Mouse (Mus musculus): ENCODE data around the gene Srr. TPM values are rescaled to one million over a fixed set of nuclear protein-coding genes. Genes with fewer than 3 reads are reported as not detected.
A peak's percentile ranks its signal among the peaks of the same experiment; 100 is the strongest.

Srr gene
- total RNA-seq (2014; rRNA removed) (31.9 and 39.3 TPM in 2 replicates), polyA plus RNA-seq (2012; rRNA removed) (24.2 and 35.3 TPM in 2 replicates)

DNA sequence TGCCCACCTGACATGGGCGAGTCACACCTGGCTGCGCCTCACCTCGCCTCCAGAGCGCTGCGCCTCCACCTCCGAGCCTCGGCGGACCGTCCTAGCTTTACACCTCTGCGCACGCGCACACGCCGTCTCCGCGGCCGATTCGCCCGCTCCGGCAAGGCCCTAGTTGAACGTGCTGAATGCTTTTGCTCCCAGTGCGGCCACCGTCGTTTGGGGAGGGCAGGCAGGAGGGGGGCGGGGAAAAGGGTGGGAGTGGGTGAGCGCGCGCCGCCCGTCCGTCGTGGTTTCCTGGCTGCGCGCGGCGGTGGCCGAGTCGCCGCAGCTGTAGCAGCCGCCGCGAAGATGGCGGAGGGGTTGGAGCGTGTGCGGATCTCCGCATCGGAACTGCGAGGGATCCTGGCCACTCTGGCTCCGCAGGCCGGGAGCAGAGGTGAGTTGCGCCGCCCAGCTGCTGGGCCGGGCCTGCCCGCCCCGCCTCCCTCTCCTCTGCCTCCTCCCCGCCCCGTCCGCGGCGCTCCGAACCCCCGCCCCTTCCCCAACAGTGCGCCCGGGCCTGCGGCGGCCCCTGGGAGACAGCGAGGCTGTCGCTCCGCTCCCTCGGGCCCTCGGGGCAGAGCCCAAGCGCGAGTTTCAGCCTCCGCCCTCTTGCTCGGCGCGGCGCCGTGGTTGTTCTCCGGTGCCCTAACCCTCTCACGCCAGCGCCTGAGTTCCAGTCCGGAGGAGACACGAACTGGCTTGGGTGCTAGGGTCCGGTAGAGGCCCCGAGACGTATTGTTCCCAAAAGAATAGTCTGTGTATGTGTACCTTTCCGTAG lies at the start of gene Srr, which contains the start of gene Smg6:
Srr (minus strand) TSS at position 372 of the 811 bp plus-strand sequence.
Smg6 (plus strand) TSS at position 247 of the 811 bp plus-strand sequence.
- peaks cover 5% of the 10 kb centered on the region for H3K36me3 ChIP-seq (ENCODE audit: control insufficient read depth, insufficient read depth, low read length)
- under 1% methylated on average over 84 of the region's 88 CpGs for WGBS
- peak; percentile 85 for DNase-seq (ENCODE audit: extremely low read depth, low read depth, low spot score)
- peaks cover 13% of the 10 kb centered on the region; the same call in 1 of the 2 replicates for H3K79me2 ChIP-seq (ENCODE audit: control insufficient read depth, insufficient read depth, low read length)
- H3K27me3 ChIP-seq (ENCODE audit: control insufficient read depth, insufficient read depth, low read length), result no peaks in the 10 kb centered on the region
- H3K4me1 ChIP-seq (ENCODE audit: control insufficient read depth, insufficient read depth, low read length), result peaks cover 4% of the 10 kb centered on the region; the same call in 1 of the 2 replicates
- TF ChIP-seq CTCF (IDR thresholded peaks at IDR 0.05; ENCODE audit: low read depth, low read length) (peak; percentile 13; the same call in 1 of the 2 replicates), POLR2A (IDR thresholded peaks at IDR 0.05; ENCODE audit: extremely low read depth, insufficient read depth, low read length) (peak; percentile 91)
- peak within 1 kb of the TSS; percentile 89 for H3K9ac ChIP-seq (ENCODE audit: low read depth, low read length)
- H3K27ac ChIP-seq (replicated peaks; ENCODE audit: insufficient read depth, low read depth, low read length), result peak within 1 kb of the TSS; percentile 96
- peak within 1 kb of the TSS; percentile 67 for H3K4me3 ChIP-seq (ENCODE audit: insufficient read depth, low read depth, low read length)

GRCm38 (mm10) chr11:74974615-74975014 lies 48.9 kb upstream of the Srr start:
- DNase-seq (ENCODE audit: extremely low read depth, low read depth, low spot score), result no peak
- Histone ChIP-seq H3K4me3 (ENCODE audit: insufficient read depth, low read depth, low read length) (no peak overlapping the region), H3K36me3 (ENCODE audit: control insufficient read depth, insufficient read depth, low read length) (peaks cover 5% of the 10 kb centered on the region; the same call in 1 of the 2 replicates), H3K27me3 (ENCODE audit: control insufficient read depth, insufficient read depth, low read length) (no peaks in the 10 kb centered on the region), H3K9ac (ENCODE audit: low read depth, low read length) (no peak overlapping the region), H3K27ac (replicated peaks; ENCODE audit: insufficient read depth, low read depth, low read length) (no peak overlapping the region), H3K4me1 (ENCODE audit: control insufficient read depth, insufficient read depth, low read length) (no peaks in the 10 kb centered on the region), H3K79me2 (ENCODE audit: control insufficient read depth, insufficient read depth, low read length) (no peaks in the 10 kb centered on the region; the same call in 1 of the 2 replicates)
- TF ChIP-seq POLR2A (IDR thresholded peaks at IDR 0.05; ENCODE audit: extremely low read depth, insufficient read depth, low read length) (no peak), CTCF (IDR thresholded peaks at IDR 0.05; ENCODE audit: low read depth, low read length) (no peak)

GRCm38 (mm10) chr11:74973290-74974157 lies 47.8 kb upstream of the Srr start:
- Histone ChIP-seq H3K27ac (replicated peaks; ENCODE audit: insufficient read depth, low read depth, low read length) (no peak overlapping the region), H3K27me3 (ENCODE audit: control insufficient read depth, insufficient read depth, low read length) (no peaks in the 10 kb centered on the region), H3K36me3 (ENCODE audit: control insufficient read depth, insufficient read depth, low read length) (peaks cover 5% of the 10 kb centered on the region; the same call in 1 of the 2 replicates), H3K4me3 (ENCODE audit: insufficient read depth, low read depth, low read length) (no peak overlapping the region), H3K4me1 (ENCODE audit: control insufficient read depth, insufficient read depth, low read length) (no peaks in the 10 kb centered on the region), H3K9ac (ENCODE audit: low read depth, low read length) (no peak overlapping the region), H3K79me2 (ENCODE audit: control insufficient read depth, insufficient read depth, low read length) (no peaks in the 10 kb centered on the region; the same call in 1 of the 2 replicates)
- 82% methylated on average over 7 of the region's 7 CpGs for WGBS
- no peak for TF ChIP-seq POLR2A (IDR thresholded peaks at IDR 0.05; ENCODE audit: extremely low read depth, insufficient read depth, low read length)
- no peak for TF ChIP-seq CTCF (IDR thresholded peaks at IDR 0.05; ENCODE audit: low read depth, low read length)
- DNase-seq (ENCODE audit: extremely low read depth, low read depth, low spot score), result no peak

GRCm38 (mm10) chr11:74965516-74965915 lies 39.8 kb upstream of the Srr start:
- TF ChIP-seq POLR2A (IDR thresholded peaks at IDR 0.05; ENCODE audit: extremely low read depth, insufficient read depth, low read length), result no peak
- TF ChIP-seq CTCF (IDR thresholded peaks at IDR 0.05; ENCODE audit: low read depth, low read length), result no peak
- Histone ChIP-seq H3K9ac (ENCODE audit: low read depth, low read length) (no peak overlapping the region), H3K36me3 (ENCODE audit: control insufficient read depth, insufficient read depth, low read length) (no peaks in the 10 kb centered on the region), H3K4me1 (ENCODE audit: control insufficient read depth, insufficient read depth, low read length) (no peaks in the 10 kb centered on the region; the same call in 1 of the 2 replicates), H3K4me3 (ENCODE audit: insufficient read depth, low read depth, low read length) (no peak overlapping the region), H3K79me2 (ENCODE audit: control insufficient read depth, insufficient read depth, low read length) (no peaks in the 10 kb centered on the region; the same call in 1 of the 2 replicates), H3K27ac (replicated peaks; ENCODE audit: insufficient read depth, low read depth, low read length) (no peak overlapping the region), H3K27me3 (ENCODE audit: control insufficient read depth, insufficient read depth, low read length) (no peaks in the 10 kb centered on the region)
- WGBS, result 91% methylated on average over 3 of the region's 3 CpGs
- DNase-seq (ENCODE audit: extremely low read depth, low read depth, low spot score), result no peak

DNA sequence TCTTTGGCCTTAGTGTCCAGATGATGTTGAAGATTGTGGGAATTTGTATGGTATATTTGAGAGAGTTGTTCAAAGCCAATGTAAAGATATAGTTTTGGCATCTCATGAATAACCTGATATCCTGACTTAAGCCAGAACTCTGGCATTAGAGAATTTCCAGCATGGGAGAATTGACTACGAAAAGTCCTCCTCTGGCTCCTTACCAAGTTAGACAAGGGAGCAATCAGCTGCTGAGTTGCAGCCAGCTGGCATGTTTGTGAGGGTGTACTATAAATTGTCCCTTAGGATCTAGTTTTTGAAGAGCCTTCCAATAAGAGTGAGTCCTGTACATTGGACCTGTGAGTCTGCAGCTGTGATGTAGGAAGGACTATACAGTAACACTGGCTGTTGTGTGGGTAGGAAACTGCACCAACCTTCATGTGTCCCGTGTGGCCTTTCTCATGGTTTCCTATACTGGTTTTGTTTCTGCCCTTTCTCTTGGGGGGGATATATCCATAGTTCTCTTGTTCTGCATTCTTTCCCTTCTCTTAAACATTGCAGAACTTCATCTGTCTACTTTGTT lies 37.2 kb upstream of the Srr start:
- Histone ChIP-seq H3K79me2 (ENCODE audit: control insufficient read depth, insufficient read depth, low read length) (no peaks in the 10 kb centered on the region; the same call in 1 of the 2 replicates), H3K4me1 (ENCODE audit: control insufficient read depth, insufficient read depth, low read length) (peaks cover 2% of the 10 kb centered on the region), H3K27me3 (ENCODE audit: control insufficient read depth, insufficient read depth, low read length) (no peaks in the 10 kb centered on the region), H3K9ac (ENCODE audit: low read depth, low read length) (no peak overlapping the region), H3K36me3 (ENCODE audit: control insufficient read depth, insufficient read depth, low read length) (no peaks in the 10 kb centered on the region), H3K4me3 (ENCODE audit: insufficient read depth, low read depth, low read length) (no peak overlapping the region), H3K27ac (replicated peaks; ENCODE audit: insufficient read depth, low read depth, low read length) (no peak overlapping the region)
- no peak for TF ChIP-seq CTCF (IDR thresholded peaks at IDR 0.05; ENCODE audit: low read depth, low read length)
- TF ChIP-seq POLR2A (IDR thresholded peaks at IDR 0.05; ENCODE audit: extremely low read depth, insufficient read depth, low read length), result no peak
- peak; percentile 59 for DNase-seq (ENCODE audit: extremely low read depth, low read depth, low spot score)
- 42% methylated on average over 2 of the region's 2 CpGs for WGBS
